Mouse (Mus musculus) thymus, postnatal 0 days (tissue): Measurements from ENCODE around the gene Dhrs1. TPM values are rescaled to one million over a fixed set of nuclear protein-coding genes. Genes with fewer than 3 reads are reported as not detected.

Experiments used
- DNase-seq: peaks from one replicate; pipeline ENCODE4 v3.0.0-alpha.2; 2015; ENCODE audit warnings: low spot score
- polyA plus RNA-seq: library from polyadenylated mRNA; unstranded; fragments of >200 nt; fragmentation: Nextera tagmentation; extraction: Ambion mirVana; gene quantifications from 2 replicates; pipeline ENCODE4 v1.2.1, GENCODE M21; 2015

Dhrs1 gene
- polyA plus RNA-seq, 1 experiment from 2014 or later = 63.6 TPM

DNA sequence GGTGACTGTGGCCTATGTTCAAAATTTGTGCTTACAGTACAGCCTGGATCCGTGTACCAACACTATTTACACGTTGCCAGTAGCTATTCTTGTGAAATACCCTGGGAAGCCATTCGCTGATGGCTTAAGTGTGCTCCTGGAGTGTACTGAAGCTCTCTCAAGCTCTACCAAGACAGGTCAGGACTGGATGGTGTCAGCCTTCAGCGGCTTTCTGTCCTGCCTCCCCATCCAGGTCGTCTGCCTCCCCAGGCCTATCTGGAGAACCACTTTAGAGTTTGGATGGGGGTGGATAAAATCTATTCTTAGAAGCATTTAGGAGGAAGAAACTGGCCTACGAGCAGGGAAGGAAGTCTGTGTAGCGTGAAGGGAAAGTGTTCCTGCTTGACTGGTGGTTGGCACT lies 17.7 kb upstream of the Dhrs1 start:
- no peak for DNase-seq

DNA sequence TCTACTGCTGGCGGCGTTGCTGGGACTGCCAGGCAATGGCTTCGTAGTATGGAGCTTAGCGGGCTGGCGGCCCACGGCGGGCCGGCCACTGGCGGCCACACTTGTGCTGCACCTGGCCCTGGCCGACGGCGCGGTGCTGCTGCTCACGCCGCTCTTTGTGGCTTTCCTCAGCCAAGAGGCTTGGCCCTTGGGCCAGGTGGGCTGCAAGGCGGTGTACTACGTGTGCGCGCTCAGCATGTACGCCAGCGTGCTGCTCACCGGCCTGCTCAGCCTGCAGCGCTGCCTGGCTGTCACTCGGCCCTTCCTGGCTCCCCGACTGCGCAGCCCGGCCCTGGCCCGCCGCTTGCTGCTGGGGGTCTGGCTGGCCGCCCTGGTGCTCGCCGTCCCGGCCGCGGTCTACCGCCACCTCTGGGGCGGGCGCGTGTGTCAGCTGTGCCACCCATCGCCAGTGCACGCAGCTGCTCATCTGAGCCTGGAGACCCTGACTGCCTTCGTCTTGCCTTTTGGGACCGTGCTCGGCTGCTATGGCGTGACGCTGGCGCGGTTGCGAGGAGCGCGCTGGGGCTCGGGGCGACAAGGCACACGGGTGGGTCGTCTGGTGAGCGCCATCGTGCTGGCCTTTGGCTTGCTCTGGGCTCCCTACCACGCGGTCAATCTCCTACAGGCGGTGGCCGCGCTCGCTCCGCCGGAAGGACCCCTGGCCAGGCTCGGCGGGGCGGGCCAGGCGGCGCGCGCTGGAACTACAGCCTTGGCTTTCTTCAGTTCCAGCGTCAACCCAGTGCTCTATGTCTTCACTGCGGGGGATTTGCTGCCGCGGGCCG lies 16.7 kb upstream of the Dhrs1 start:
- DNase-seq = peak; percentile 44

DNA sequence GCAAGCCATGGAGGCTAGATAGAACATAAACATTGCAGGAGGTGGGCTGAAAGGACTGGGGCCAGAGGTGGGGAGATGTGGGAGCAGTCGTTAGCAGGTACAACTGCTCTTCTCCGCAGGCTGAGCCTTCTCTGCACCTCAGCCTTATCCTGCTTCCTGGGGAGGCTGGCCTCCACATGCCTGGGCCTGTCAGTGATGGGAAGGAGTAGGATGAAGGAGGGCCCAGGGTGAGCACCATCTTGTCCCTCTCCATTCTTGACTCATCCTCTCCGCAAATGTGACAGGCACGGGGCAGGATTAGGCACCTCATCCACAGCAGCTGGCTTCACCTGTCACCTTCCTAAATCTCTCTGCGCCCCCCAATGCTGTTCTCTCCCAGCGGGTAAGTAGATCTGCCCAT lies 15.7 kb upstream of the Dhrs1 start, which contains the start of gene Ltb4r2:
Gene Ltb4r2, plus strand, starts transcription at position 266 of the 400 bp plus-strand sequence.
- DNase-seq = no peak

DNA sequence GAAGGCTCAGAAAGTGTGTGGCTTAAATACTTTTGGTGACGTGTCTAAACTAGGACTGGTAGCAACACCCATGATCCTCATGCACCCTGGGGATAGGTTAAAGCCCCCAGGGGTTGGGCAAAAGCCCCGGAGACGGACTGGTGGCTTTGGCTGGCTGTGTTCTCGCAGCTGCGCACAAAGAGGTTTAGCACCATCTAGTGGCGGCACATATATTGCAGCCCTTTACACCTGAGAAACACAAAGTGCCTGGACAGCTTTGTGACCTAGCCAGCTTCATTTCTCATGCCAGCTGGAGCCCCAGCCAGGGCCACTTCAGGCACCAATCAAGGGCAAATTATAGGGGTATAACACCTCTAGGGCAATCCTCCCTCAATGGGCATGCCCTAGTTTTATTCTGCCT lies 14.7 kb upstream of the Dhrs1 start:
- peak; percentile 85 for DNase-seq

DNA sequence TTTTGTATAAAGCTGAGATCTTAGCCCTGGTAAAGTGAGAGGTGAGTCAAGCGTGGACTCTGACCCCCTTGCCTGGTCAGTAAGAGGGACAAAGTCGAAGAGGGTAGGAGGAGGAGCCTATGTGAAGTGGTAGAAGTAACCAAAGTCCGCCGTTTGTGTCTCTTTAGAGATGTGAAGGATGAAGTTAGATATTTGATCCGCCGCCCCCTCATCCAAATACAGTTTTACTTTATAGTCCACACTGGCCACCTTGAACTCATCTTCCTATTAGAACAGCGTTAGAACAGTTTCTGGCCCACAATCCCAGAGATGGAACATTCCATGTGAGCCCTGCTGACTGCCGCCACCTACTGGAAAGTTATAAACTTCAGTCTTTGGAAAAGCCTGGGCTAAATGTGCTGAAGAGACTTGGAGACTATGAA lies 12.9 kb upstream of the Dhrs1 start, which contains the start of gene Cideb:
Gene Cideb, minus strand, starts transcription at position 96 of the 422 bp plus-strand sequence.
- peak; percentile 46 for DNase-seq

DNA sequence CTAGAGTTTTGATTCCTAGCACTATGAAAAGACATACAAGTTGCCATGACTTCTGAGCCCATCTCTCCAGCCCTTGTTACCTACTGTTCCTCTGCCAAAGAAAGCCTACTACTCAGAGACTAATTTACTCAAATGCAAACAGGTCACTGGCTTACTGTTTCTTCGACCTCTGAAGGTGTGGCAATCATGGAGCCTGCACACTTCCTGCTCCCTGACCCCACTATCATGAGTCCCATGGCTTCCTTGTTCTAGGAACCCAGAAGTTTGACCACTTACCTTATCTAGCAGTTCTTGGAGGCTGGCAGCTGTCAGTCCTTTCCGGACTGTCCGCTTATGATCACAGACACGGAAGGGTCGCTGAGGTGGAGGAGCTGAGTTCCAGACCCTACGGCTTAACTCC lies 12.1 kb upstream of the Dhrs1 start:
- DNase-seq = no peak

DNA sequence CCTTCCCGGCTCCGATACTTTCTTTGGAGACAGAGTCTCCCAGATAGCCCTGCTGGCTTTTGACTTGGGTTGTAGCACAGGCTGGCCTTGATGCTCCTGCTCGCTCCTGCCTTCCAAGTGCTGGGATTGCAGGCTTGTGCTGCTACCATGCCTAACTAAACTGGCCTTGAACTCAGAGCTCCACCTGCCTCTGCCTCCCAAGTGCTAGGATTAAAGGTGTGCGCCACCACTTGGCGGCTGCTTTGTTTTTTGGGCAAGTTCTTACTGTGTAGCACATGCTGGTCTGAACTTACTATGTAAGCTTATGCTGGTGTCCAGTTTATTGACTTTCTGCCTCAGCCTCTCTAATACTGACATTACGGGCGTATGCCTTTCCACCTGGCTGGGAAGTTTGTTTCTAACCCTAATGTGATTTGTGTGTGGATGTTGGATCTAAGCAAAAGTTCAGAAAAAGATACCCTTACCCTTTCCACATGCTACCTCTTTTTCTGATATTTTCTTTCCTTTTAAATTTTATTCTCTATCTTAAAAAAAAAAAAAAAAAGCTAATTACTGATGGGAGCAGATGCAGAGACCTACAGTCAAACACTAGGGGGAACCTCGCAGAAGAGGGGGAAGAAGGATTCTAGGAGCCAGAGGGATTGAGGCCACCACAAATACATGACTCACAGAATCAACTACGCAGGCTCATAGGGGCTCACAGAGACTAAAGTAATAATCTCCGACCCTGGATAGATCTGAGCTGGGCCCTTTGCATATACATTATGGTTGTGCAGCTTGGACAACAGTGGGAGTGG lies 1.8 kb upstream of the Dhrs1 start:
- DNase-seq = no peak

DNA sequence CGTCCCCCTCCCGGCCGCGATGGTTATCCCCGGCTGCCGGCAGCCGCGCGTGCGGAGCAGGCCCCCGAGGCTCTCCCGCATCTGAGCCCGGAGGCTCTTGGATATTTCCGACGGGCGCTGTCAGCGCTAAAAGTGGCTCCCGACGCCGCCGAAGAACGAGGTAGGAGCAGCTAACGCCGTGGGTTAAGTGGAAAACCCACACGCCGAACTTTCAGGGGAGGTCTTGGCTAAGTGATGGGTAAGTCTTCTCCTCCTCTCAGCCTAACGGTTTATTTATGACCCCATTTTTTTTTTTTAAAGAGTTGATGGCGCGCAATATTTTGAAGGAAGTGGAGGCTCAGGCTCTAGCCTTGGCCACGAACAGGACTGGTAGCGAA lies 359 bp upstream of the Dhrs1 start:
- DNase-seq = no peak

DNA sequence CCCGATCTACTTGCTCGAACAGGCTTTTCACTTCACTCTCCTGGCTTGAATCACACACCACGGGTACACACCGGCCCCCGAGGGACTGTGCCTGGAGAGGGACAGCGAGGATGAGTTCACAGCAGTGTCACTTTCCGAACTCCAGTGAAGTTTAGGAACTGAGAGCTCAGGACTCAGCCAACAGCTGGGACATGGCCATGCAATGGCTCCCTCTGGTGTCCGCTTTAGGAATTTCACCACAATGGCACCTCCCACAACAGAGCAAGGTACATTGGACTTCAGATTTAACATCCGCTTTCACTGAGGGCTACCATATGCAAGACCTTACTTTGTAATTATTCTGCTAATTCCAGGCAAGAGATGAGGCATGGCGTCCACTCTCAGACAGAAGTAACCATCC lies 1.8 kb downstream of the Dhrs1 start:
- peak; percentile 87 for DNase-seq

DNA sequence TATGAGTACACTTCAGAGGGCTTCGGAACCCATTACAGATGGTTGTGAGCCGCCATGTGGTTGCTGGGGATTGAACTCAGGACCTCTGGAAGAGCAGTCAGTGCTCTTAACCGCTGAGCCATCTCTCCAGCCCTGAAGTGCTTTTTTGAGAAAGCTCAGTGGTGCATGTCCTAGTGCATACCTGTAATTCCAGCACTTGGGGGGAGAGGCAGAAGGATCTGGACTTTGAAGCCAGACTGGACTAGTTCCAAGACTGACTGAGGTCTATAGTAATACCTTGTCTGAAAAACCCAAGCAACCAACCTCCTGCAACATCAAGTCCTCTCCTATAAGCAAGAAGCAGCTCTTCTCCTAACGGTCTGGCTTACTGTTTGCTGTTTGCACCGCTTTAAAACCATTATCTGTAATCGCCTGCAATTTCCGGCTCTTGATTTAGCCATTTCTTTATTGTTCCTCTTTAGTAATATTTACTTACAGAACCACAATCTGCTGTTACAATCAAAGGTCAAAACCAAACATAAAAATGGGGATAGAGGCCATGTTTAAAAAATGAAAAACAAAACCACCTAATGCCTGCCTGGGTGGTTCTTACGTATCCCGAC lies 8.3 kb downstream of the Dhrs1 start:
- no peak for DNase-seq

DNA sequence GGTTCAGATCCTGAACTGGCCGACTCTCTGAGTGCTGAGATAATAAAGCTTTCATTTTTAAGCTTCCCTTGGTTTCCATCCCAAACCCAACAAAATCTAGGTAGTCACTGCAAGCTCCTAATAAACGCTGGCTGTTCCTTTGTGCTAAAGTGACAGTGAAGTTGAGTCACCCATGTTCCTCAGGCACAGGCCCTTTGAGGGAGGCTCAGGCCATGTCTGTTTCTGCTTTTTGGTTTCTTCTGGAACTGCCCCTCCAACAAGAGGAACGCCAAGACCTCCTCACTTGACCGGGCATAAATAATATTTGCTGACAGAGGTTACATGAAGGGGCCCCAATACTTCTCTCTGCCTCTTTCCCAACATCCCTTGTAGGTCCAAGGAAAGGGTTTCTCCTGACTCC lies 9.7 kb downstream of the Dhrs1 start:
- DNase-seq = no peak

DNA sequence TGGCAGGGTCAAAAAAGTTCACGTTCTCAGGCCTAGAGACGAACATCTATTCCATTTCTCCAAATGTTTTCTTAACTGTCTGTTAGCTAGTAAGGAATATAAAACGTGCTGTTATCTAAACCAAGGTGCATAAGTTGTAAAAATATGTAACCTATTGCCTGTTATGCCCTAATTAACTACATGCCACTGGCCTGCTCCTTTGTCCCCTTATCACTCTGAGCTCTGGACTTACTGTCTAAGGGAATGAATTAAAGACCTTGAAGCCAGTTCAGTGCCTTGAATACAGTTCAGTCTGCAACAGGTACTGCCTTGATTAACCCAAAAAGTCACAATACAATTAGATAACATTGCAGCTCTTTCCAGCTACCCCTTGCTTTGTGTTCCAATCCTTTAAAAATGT lies 10.2 kb downstream of the Dhrs1 start:
- no peak for DNase-seq

DNA sequence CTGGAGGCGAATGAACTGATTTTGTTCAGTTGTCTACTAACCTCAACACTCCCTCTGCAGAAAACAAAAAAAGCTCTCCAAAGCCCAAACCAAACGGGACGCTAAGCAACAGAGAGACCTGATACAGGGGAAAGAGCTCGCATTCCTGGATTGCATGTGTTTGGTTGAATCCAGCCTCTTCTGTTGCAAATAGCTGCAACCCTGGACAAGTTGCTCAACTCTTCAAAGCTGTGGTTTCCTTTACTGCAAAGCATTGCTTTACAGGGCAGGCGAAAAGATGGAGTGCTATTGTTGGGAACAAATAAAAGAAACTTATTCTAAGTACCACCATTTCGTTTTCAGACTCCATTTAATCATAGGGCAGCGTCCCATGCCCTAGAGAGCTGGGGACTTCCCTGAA lies 10.6 kb downstream of the Dhrs1 start:
- no peak for DNase-seq

DNA sequence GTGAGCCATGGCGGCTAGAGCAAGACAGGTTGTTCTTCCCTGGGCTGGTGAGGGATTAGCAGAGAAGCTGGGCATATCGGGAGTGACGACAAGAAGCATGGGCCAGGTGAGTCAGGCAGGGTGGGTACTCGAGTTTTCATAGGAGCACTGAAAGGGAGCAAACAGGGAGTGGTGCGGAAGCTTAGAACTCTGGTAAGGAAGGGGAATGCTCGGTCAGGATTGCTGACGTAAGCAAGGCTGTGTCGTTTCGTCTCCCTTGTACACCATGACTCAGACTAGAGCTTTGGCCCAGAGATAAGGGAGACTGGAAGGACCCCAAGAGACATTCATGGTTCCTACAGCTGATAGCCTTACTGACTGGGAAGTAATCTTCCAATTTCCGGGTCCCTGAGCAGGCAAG lies 11.6 kb downstream of the Dhrs1 start:
- DNase-seq = no peak

DNA sequence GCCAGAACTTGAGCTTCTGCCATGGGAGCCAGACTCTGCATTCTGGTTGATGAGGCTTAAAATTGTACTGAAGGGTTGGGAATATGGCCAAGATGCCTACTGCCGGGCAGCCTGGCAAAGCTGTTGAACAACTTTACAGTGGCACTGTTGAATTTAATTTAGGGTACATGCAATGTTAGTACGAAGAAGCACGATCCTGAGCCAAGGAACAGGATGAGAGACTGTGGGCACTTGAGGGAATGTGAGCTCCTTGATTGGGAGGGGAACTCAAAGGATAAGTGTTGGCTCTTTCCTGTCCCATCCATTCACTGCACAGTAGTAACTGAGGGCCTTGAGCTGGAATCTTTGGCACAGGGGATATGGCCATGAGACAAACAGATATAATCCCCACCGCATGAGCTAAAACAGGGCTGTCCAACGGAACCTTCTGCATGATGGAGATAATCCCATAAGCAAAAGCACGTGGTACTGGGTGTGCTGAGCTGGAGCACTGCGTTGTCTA lies 14.9 kb downstream of the Dhrs1 start:
- DNase-seq = no peak

DNA sequence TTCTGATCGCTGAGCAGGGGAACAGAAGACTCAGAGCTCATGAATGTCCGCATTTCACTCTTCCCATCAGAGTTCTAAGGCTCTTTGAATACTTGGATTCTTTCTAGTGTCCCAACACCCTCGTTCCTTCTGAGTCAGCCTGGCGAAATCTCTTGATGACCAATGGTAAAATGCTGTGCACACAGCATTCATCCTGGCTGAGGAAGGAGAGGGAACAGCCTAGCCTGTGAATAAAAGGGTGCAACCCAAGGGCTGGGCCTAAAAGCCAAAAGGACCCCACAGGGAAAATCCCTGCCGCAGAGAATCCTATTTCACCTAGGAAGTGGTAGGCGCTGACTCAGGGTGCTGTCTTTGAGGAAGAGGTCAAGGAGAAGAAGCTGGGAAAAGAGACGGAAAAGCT lies 15.4 kb downstream of the Dhrs1 start:
- no peak for DNase-seq

DNA sequence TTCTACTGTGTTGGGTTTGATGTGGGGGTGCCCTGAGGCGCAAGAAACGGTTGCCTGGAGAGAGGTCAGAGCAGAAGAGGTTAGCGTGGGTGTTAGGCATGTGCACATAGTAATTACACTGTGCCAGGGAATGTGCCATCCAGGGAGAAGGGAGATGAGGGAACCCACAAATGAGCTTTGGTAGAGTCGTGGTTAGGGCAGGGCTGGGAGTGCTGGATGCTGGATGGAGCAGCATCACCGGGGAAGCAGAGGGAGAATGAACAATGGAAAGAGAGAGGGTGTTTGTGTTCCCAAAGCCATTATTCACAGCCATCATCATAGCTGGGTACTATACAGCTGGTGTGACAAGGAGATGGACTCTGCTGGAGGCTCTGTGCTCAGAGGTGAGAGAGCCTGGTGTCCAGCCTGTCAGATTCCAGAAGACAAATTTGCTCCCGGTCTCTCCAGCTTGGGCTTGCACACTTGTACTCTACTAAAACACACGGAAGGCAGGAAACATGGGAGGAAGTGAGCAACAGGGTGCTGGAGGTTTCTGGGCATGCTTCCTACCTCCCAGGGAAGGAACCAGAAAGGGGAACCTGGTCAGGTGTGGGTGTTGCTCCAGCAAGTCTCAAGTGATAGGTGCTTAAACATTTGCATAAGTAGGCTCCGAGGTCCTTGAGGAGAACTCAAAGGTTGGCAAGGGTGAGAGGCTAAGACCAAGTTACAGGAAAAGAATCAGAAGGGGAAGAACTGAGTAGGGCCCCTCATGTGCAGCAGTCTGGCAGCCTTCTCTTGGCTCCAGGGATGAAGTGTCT lies 17.4 kb downstream of the Dhrs1 start:
- DNase-seq = no peak

DNA sequence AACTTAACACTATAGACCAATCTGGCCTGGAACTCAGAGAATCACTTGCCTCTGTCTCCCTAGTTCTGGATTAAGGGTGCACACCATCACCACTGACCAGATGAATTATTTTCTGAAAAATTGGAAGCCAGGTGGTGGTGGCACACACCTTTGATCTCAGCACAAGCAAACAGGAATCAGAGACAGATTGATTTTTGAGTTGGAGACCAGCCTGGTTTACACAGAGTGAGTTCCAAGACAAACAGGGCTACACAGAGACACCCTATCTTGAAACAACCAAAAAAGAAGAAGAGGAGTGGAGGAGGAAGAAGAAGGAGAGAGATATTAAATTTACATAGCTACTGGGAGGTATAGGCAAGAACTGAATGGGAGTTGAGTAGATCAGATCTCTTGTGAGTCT lies 19.2 kb downstream of the Dhrs1 start:
- no peak for DNase-seq

DNA sequence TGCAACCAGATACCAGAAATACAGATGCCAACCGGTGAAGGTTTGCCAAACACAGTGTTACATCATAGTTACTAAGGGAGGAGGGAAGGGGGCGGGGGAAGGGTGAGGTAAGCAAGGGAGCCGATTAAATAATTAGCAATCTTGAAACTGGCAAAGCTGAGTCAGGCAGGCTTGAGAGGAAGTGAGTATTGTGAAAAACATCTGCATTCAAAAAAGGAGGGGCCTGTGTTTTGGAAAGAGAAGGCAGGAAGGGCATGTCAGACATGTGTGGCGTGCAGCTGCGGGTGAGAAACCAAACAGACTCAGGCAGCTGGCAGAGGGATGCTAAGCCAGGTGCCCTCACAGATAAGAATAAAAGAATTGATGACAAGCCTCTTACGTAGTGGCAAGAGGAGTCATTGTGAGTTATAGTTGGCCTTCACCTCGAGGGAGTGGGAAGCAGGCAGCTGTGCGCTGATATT lies 21.0 kb downstream of the Dhrs1 start:
- peak; percentile 92 for DNase-seq

DNA sequence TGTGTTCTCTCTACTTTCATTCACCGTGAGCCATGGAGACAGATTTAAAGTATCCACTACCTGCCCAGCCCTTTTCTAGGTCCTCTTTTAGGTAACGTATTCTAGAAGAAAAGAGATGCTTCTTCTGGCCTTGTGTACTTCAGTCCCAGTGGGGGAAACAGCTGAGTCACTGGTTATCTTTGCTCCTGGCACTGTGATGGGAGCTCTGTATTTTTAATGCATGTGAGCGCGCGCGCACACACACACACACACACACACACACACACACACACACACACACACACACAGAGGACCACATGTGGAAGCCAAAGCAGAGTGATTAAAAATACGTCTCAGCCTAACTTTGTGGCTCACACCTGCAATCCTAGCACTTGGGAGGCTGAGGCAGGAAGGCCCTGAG lies 22.1 kb downstream of the Dhrs1 start:
- DNase-seq = no peak

DNA sequence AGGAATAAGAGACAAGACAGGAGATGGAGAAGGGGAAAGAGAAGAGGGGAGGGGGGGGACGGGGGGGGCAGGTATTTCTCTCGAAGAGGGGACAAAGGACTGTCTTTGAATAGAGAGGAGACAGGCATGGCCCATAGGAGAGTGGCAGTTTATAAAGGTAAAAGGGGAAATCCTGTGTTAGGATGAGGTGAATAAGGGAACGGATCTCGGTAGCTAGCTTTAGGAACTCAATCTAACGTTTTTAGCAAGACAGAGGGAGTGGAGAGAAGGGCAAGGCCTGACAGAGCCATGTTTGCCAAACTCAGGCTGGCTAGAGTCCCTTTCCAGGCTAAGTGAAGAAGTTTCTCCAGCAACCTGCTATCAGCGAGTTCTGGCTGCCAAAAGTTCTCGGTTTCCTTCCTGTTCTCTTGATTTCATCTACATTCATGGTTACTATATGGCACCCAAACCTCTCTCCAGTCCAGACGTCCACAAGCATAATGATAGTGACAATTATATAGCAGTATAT lies 23.0 kb downstream of the Dhrs1 start:
- DNase-seq = no peak
